Mouse (Mus musculus) cerebellum, adult 2 months (tissue): ENCODE measurements around the gene Patl1.

Experiments
- CTCF ChIP-seq: fragments of 200-500 bp; IDR thresholded peaks from 2 replicates; pipeline ENCODE4 v1.5.1; 2011; ENCODE audit warnings: low read depth, mild to moderate bottlenecking, control low read depth, low read length, moderate library complexity, borderline replicate concordance; ENCODE audit not compliant: insufficient read depth
- POLR2A ChIP-seq: fragments of 200-500 bp; IDR thresholded peaks from 2 replicates; pipeline ENCODE4 v1.6.1; 2011; ENCODE audit warnings: low read length, control low read depth, borderline replicate concordance; ENCODE audit not compliant: insufficient read depth

DNA sequence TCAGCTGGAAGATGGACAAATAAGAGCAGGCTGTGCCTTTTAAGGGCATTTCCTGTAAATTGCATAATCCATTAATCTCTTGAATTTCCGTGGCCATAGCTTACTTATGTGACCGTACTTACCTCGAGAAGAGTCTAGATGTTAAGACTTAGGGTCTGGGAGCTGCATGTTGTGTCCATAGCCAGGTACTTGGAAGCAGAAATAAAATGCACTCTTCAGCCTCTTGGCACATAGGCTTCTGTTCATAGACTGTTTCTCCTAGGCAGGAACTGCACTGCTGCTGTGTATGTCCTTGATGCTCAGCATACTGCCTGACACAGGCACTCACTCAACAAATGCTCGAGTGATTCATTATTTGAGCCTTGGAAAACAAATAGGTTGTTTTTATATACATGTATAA lies 68.3 kb downstream of the Patl1 start:
- TF ChIP-seq CTCF (no peak), POLR2A (no peak)
